Mouse (Mus musculus) CH12.LX (cell line): ENCODE data around the gene Cep112. TPM values are rescaled to one million over a fixed set of nuclear protein-coding genes. Genes with fewer than 3 reads are reported as not detected.

Source experiments
- DNase-seq: peaks from one replicate; pipeline ENCODE4 v3.0.0-alpha.2; 2013; ENCODE audit errors: extremely low read depth
- H3K27ac ChIP-seq: 2 replicates; pipeline ENCODE4 v1.5.1; 2012; ENCODE audit warnings: low read depth, mild to moderate bottlenecking, control low read depth, moderate library complexity; ENCODE audit not compliant: insufficient read depth
- H3K27me3 ChIP-seq: replicated peaks from 2 replicates; pipeline ENCODE3; 2012; ENCODE audit warnings: inconsistent platforms
- H3K36me3 ChIP-seq, 2 experiments: replicated peaks in 1 of 2; 2 replicates each; pipeline versions ENCODE3 to v1.6.1; 2012; ENCODE audit warnings: inconsistent platforms in 1 of 2, low read length in 1 of 2, mild to moderate bottlenecking in 1 of 2, mixed read lengths in 1 of 2, moderate library complexity in 1 of 2; ENCODE audit not compliant: control insufficient read depth in 1 of 2, insufficient read depth in 1 of 2
- H3K4me1 ChIP-seq, 2 experiments: 2 replicates each; pipeline ENCODE4 v1.6.1; 2012; ENCODE audit warnings: inconsistent platforms in 1 of 2, moderate library complexity in 1 of 2; ENCODE audit not compliant: insufficient read depth in 2 of 2, control insufficient read depth in 1 of 2
- H3K4me2 ChIP-seq: 2 replicates; pipeline ENCODE4 v1.6.1; 2012; ENCODE audit warnings: low read depth, mild to moderate bottlenecking, control low read depth; ENCODE audit not compliant: poor library complexity, insufficient read depth, severe bottlenecking
- H3K4me3 ChIP-seq, 3 experiments: fragments of 150-350 bp in 1 of 3; sonication (generic) in 1 of 3; replicated peaks in 1 of 3; 2 replicates each; pipeline versions ENCODE3 to v1.5.1; 2011 to 2012; ENCODE audit warnings: low read depth in 2 of 3, low read length in 2 of 3, mild to moderate bottlenecking in 2 of 3, moderate library complexity in 2 of 3, control low read depth in 1 of 3, improper control_type of control experiment in 1 of 3, inconsistent platforms in 1 of 3, mixed read lengths in 1 of 3; ENCODE audit not compliant: poor library complexity in 1 of 3
- H3K79me2 ChIP-seq: replicated peaks from 2 replicates; pipeline ENCODE4 v1.6.1; 2012; ENCODE audit warnings: mild to moderate bottlenecking, moderate library complexity; ENCODE audit not compliant: control insufficient read depth, poor library complexity, insufficient read depth, severe bottlenecking; ENCODE audit errors: extremely low read depth
- H3K9ac ChIP-seq: 2 replicates; pipeline ENCODE4 v1.6.1; 2012; ENCODE audit warnings: low read depth, mild to moderate bottlenecking, control low read depth, moderate library complexity; ENCODE audit not compliant: insufficient read depth
- H3K9me3 ChIP-seq: replicated peaks from 2 replicates; pipeline ENCODE3; 2012; ENCODE audit warnings: low read length, inconsistent platforms, mixed read lengths
- BHLHE40 ChIP-seq: IDR thresholded peaks from 2 replicates; pipeline ENCODE4 v1.6.1; 2011; ENCODE audit warnings: mild to moderate bottlenecking, low read depth, low read length, improper control_type of control experiment
- CHD1 ChIP-seq: IDR thresholded peaks from 2 replicates; pipeline ENCODE4 v1.6.1; 2012; ENCODE audit warnings: low read depth, low read length, improper control_type of control experiment, inconsistent platforms
- CHD2 ChIP-seq: IDR thresholded peaks from 2 replicates; pipeline ENCODE4 v1.6.1; 2011; ENCODE audit warnings: low read length, improper control_type of control experiment
- E2F4 ChIP-seq: IDR thresholded peaks from 2 replicates; pipeline ENCODE4 v1.6.1; 2011; ENCODE audit warnings: low read depth, low read length, improper control_type of control experiment; ENCODE audit not compliant: insufficient replicate concordance
- ELF1 ChIP-seq: IDR thresholded peaks from 2 replicates; pipeline ENCODE4 v1.6.1; 2014; ENCODE audit warnings: low read depth, mild to moderate bottlenecking, inconsistent platforms, low read length, improper control_type of control experiment
- EP300 ChIP-seq: IDR thresholded peaks from 2 replicates; pipeline ENCODE4 v1.6.1; 2011; ENCODE audit warnings: low read length, improper control_type of control experiment
- JUND ChIP-seq: conservative IDR thresholded peaks from 2 replicates; pipeline ENCODE4 v1.6.1; 2011; ENCODE audit warnings: low read depth, low read length, improper control_type of control experiment
- MAFK ChIP-seq: IDR thresholded peaks from 2 replicates; pipeline ENCODE4 v1.6.1; 2011; ENCODE audit warnings: low read length, improper control_type of control experiment; ENCODE audit not compliant: insufficient replicate concordance
- MAX ChIP-seq: IDR thresholded peaks from 2 replicates; pipeline ENCODE4 v1.6.1; 2011; ENCODE audit warnings: low read length, improper control_type of control experiment
- MXI1 ChIP-seq: IDR thresholded peaks from 2 replicates; pipeline ENCODE4 v1.6.1; 2011; ENCODE audit warnings: mild to moderate bottlenecking, low read depth, low read length, improper control_type of control experiment
- NELFE ChIP-seq: IDR thresholded peaks from 2 replicates; pipeline ENCODE4 v1.6.1; 2011; ENCODE audit warnings: low read depth, low read length, improper control_type of control experiment
- NRF1 ChIP-seq: IDR thresholded peaks from 2 replicates; pipeline ENCODE4 v1.6.1; 2014; ENCODE audit warnings: low read depth, mild to moderate bottlenecking, inconsistent platforms, low read length, improper control_type of control experiment, moderate library complexity
- POLR2A ChIP-seq: IDR thresholded peaks from 2 replicates; pipeline ENCODE4 v1.6.1; 2011; ENCODE audit warnings: low read depth, mild to moderate bottlenecking, improper control_type of control experiment, low read length
- RAD21 ChIP-seq: IDR thresholded peaks from 2 replicates; pipeline ENCODE4 v1.6.1; 2011; ENCODE audit warnings: low read depth, mild to moderate bottlenecking, low read length, improper control_type of control experiment, moderate library complexity
- RCOR1 ChIP-seq: conservative IDR thresholded peaks from 2 replicates; pipeline ENCODE4 v1.6.1; 2012; ENCODE audit warnings: low read depth, mild to moderate bottlenecking, inconsistent platforms, low read length, improper control_type of control experiment
- SIN3A ChIP-seq: IDR thresholded peaks from 2 replicates; pipeline ENCODE4 v1.6.1; 2012; ENCODE audit warnings: low read length, improper control_type of control experiment, inconsistent platforms
- SMC3 ChIP-seq: IDR thresholded peaks from 2 replicates; pipeline ENCODE4 v1.6.1; 2011; ENCODE audit warnings: low read depth, low read length, improper control_type of control experiment
- TBP ChIP-seq: conservative IDR thresholded peaks from 2 replicates; pipeline ENCODE4 v1.6.1; 2011; ENCODE audit warnings: low read depth, low read length, improper control_type of control experiment
- USF1 ChIP-seq: IDR thresholded peaks from 2 replicates; pipeline ENCODE4 v1.6.1; 2014; ENCODE audit warnings: low read depth, mild to moderate bottlenecking, inconsistent platforms, low read length, improper control_type of control experiment
- ZKSCAN1 ChIP-seq: IDR thresholded peaks from 2 replicates; pipeline ENCODE4 v1.6.1; 2012; ENCODE audit warnings: low read depth, inconsistent platforms, low read length, improper control_type of control experiment, borderline replicate concordance
- ZMIZ1 ChIP-seq: IDR thresholded peaks from 2 replicates; pipeline ENCODE4 v1.6.1; 2012; ENCODE audit warnings: low read depth, mild to moderate bottlenecking, inconsistent platforms, low read length, improper control_type of control experiment
- ZNF384 ChIP-seq: IDR thresholded peaks from 2 replicates; pipeline ENCODE4 v1.6.1; 2012; ENCODE audit warnings: low read depth, low read length, improper control_type of control experiment, inconsistent platforms
- dilution Hi-C: fragments of 300-500 bp; cut with MboI; formaldehyde crosslinking; loops from 2 replicates; pipeline ENCODE4 v1.14.3; 2020; ENCODE audit warnings: low sequenced_read_pairs; ENCODE audit not compliant: extremely low pct_unique_long_range_greater_than_20kb, extremely low pct_ligation_motif_present
- in situ Hi-C: fragments of 300-500 bp; cut with MboI; formaldehyde crosslinking; loops from 3 replicates; pipeline ENCODE4 v1.14.3; 2019; ENCODE audit warnings: low sequenced_read_pairs, low pct_ligation_motif_present, low pct_unique_long_range_greater_than_20kb, mixed read lengths
- polyA plus RNA-seq: library from polyadenylated mRNA; unstranded; fragments of >175 nt; gene quantifications from 2 replicates; pipeline ENCODE4 v1.2.1, GENCODE M21; 2012; ENCODE audit warnings: low read depth; ENCODE audit not compliant: insufficient read length
- total RNA-seq, 2 experiments: library from RNA; depleted of rRNA; stranded (reverse); fragments of 300-350 nt in 1 of 2; fragments of >200 nt in 1 of 2; gene quantifications; 2 replicates each; pipeline ENCODE4 v1.2.3; 2012 to 2014

Gene Cep112
- total and polyA plus RNA-seq, 3 experiments, result 0.93 to 1.4 (median 1.3) TPM

DNA sequence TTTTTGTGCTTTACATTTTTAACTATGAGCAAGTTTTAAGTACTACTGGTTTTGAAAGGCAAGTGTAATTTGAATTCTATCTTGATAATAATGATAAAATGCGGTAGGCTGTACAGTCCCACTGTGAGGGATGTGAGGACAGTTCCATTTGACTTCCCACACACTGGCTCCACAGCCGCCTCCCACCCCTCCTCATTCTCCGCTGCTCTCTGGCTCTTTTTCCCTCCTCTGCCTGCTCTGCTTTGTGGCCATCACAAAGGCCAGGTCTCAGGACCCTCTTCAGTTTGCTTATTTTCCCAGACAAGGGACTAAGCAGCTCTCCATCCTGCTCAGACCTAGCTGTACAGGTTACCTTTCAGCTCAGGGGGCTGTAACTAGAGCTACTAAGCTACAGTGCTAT lies 379.0 kb downstream of the Cep112 start:
- Histone ChIP-seq H3K27me3 (no peaks in the 10 kb centered on the region), H3K9me3 (no peaks in the 10 kb centered on the region)
- TF ChIP-seq TBP (no peak), ZNF384 (no peak), BHLHE40 (no peak)
- TF ChIP-seq, all 38 proteins: peak for 0
- Histone ChIP-seq H3K4me2 (no peak overlapping the region), H3K4me3 (no peak overlapping the region), H3K4me1 (peaks cover 0 to 18% of the 10 kb centered on the region in 2 experiments; a peak in 2 of 4 replicates), H3K36me3 (no peaks in the 10 kb centered on the region), H3K27ac (no peak overlapping the region), H3K9ac (no peak overlapping the region), H3K79me2 (no peaks in the 10 kb centered on the region)
- in situ Hi-C loops, result no loop called here
- no peak for DNase-seq
- dilution Hi-C loops, result no loop called here

DNA sequence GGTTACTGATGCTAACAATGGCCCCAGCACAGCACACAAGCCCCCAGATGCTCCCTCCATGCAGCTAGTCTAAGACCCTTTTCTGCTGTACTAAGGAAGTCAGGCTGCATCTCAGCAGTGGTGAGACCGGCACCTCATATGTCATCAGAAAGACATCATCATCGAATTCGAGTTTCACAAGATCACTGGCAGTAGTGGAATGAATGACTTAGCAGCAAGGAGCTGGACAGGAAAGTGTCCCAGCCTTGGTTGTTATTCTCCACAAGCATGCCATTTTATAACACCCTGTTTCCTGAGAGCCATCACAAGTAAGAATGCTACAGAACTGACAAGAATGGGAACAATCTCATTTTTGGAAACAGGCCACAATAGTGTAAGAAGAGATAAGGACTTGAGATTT lies 381.0 kb downstream of the Cep112 start:
- Histone ChIP-seq H3K4me3 (no peak overlapping the region), H3K27me3 (no peaks in the 10 kb centered on the region), H3K4me1 (peaks cover 0 to 18% of the 10 kb centered on the region in 2 experiments; a peak in 2 of 4 replicates), H3K9me3 (no peaks in the 10 kb centered on the region), H3K9ac (no peak overlapping the region), H3K36me3 (no peaks in the 10 kb centered on the region), H3K79me2 (no peaks in the 10 kb centered on the region), H3K4me2 (no peak overlapping the region), H3K27ac (no peak overlapping the region)
- dilution Hi-C loops, result no loop called here
- DNase-seq, result no peak
- TF ChIP-seq NELFE (no peak), POLR2A (no peak), USF1 (no peak), E2F4 (no peak), CHD1 (no peak), JUND (no peak), MXI1 (no peak)
- in situ Hi-C loops, result no loop called here

DNA sequence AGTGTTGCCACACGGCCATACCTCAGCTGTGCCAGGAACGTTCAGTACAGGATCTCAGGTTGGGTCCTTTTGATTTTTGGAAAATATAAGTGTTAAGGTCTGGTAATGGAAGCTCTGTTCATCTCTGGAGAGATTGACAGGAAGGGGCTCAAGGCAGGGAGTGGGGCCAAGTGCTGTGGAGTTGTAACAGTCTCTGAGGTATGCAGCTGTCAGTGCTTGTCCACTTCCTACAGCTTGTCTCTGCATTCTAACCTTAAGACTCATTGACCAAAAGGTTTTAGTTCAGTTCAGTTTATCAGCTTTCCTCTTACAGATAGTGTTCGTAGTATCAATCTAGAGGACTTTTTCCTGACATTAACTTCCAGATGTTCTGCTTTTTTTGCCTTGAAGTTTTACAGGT lies 384.6 kb downstream of the Cep112 start:
- dilution Hi-C loops, result no loop called here
- no peak overlapping the region for H3K4me3 ChIP-seq
- H3K9ac ChIP-seq, result no peak overlapping the region
- in situ Hi-C loops, result no loop called here
- peaks cover 0 to 17% of the 10 kb centered on the region in 2 experiments; a peak in 2 of 4 replicates for H3K4me1 ChIP-seq
- no peak for DNase-seq
- H3K27ac ChIP-seq, result no peak overlapping the region
- no peak overlapping the region for H3K4me2 ChIP-seq
- no peaks in the 10 kb centered on the region for H3K79me2 ChIP-seq
- no peaks in the 10 kb centered on the region for H3K9me3 ChIP-seq
- no peaks in the 10 kb centered on the region for H3K36me3 ChIP-seq
- no peak for TF ChIP-seq NRF1
- TF ChIP-seq NELFE, result no peak
- TF ChIP-seq ZKSCAN1, result no peak
- TF ChIP-seq RCOR1, result no peak
- TF ChIP-seq POLR2A, result no peak
- no peak for TF ChIP-seq MAX
- TF ChIP-seq SMC3, result no peak
- TF ChIP-seq ZMIZ1, result no peak
- TF ChIP-seq EP300, result no peak
- TF ChIP-seq BHLHE40, result no peak
- TF ChIP-seq CHD2, result no peak
- no peak for TF ChIP-seq RAD21
- no peak for TF ChIP-seq ELF1
- no peak for TF ChIP-seq SIN3A
- no peak for TF ChIP-seq JUND
- no peak for TF ChIP-seq TBP
- no peak for TF ChIP-seq MAFK
- no peaks in the 10 kb centered on the region for H3K27me3 ChIP-seq
